Mouse (Mus musculus) monocyte, adult 5-6 weeks (primary cell): ENCODE measurements around the gene C1qtnf5. TPM values are rescaled to one million over a fixed set of nuclear protein-coding genes. Genes with fewer than 3 reads are reported as not detected.
"Not testable (repeated sequence)": the region's sequence is repeated elsewhere in the genome, so short reads cannot be mapped to it uniquely, and the experiment has no call there.

Source experiments
- ATAC-seq: fragments of 153-309, 156-312 bp; replicated peaks from 2 replicates; pipeline ENCODE4 v1.8.0; 2017; ENCODE audit warnings: mild to moderate bottlenecking; ENCODE audit not compliant: low TSS enrichment, insufficient number of reproducible peaks, severe bottlenecking, poor library complexity, low FRiP score
- total RNA-seq: library from RNA; stranded (forward); fragments of 200-1000, 200-491, 200-594 nt; gene quantifications from 3 replicates; pipeline ENCODE4 v1.2.3, GENCODE M21; 2017

Gene C1qtnf5
- total RNA-seq, 1 experiment from 2014 or later, result not detected

GRCm38 (mm10) chr9:44094737-44095136, 12.3 kb upstream of the C1qtnf5 start:
- ATAC-seq, result no peak

GRCm38 (mm10) chr9:44095781-44096180, 11.3 kb upstream of the C1qtnf5 start:
- no peak for ATAC-seq

DNA sequence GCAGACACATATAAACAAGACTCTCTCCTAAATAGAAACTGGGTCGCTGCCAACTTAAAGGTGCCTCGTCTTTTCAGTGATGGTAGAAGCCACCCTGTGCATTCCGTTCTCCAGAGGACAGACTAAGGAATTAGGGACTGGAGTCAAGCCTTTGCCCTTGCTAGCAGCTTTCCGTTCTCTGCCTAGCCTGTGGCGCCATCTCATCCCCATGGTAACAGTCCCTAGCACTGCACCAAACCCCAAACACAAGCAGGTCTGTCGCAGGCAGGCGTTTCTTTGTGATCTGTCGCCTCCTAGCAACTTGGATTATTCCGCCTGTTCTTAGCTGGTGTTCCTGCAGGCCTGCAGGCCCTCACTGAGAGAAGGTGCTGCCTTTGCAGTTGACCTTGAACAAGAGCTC, 10.5 kb upstream of the C1qtnf5 start:
- ATAC-seq, result no peak

- ATAC-seq, result no peak
These were observed 5.6 kb upstream of the C1qtnf5 start, which contains the start of gene Mfrp for GRCm38 (mm10) chr9:44101490-44101889. Gene Mfrp, plus strand, starts transcription at chr9:44101729.

DNA sequence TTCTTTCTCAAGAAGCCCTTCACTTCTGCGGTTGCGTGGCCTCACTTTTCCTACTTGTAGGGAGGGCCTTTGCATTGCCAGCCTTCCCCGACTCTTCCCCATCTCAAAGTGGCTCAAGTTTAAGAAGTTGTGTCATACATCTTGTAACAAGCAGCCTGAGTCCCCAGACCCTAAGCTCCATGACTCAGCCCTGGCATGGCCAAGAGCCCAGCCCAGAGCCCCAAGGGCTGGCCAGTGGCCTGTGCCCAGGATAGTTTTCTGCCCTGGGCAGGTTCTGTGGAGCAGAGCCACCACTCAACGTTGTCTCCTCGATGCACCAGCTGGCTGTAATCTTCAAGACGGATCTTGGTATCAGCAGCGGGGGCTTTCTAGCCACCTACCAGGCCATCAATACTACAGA, 2.2 kb upstream of the C1qtnf5 start:
- ATAC-seq, result no peak

DNA sequence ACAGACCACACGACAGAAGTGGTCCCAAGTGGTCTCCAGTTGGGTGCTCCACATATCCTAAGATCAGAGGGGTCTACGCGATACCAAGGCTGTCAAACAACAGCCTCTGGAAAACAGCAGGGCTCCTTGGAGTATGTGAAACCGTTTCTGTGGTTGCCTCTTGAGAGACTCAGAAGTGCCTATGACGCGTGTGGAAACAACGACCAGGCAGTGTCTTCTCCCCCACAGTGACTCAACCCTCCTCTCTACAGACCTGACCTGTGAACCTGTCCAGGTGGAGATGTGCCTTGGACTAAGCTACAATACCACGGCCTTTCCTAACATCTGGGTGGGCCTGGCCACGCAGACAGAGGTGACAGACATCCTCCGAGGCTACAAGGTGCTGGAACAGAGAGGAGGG, 1.3 kb upstream of the C1qtnf5 start:
- no peak for ATAC-seq

- ATAC-seq, result no peak
These were observed 863 bp upstream of the C1qtnf5 start for GRCm38 (mm10) chr9:44106182-44106581.

- ATAC-seq, result no peak
These were observed 449 bp upstream of the C1qtnf5 start for GRCm38 (mm10) chr9:44106596-44106995.

DNA sequence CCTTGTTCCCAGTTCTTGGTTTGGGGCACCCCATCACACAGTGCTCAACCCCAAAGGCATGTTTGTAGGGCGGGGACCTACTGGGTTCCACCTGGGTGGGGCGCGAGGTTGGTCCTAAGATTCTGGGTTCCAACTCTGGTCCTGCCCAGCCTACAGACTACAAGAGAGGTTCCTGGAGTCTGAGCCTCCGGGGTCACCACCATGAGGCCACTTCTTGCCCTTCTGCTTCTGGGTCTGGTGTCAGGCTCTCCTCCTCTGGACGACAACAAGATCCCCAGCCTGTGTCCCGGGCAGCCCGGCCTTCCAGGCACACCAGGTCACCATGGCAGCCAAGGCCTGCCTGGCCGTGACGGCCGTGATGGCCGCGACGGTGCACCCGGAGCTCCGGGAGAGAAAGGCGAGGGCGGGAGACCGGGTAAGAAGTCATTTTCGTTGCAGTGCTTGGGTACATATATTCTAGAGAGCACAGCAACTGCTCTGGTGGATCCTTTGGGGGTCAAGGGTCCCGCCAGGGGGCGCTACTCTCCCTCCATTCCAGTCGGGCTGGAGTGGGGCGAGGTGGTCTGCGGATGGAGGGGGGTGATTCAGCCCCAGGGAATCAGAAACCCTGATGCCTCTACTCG, 623 bp downstream of the C1qtnf5 start:
- ATAC-seq, result no peak

GRCm38 (mm10) chr9:44108269-44109055, 1.4 kb downstream of the C1qtnf5 start:
- no peak for ATAC-seq

GRCm38 (mm10) chr9:44109360-44110095, 2.5 kb downstream of the C1qtnf5 start:
- ATAC-seq, result peak; percentile 23; the same call in 1 of the 2 replicates

GRCm38 (mm10) chr9:44111909-44112308, 4.9 kb downstream of the C1qtnf5 start:
- ATAC-seq, result not testable (repeated sequence)

GRCm38 (mm10) chr9:44113105-44113789, 6.2 kb downstream of the C1qtnf5 start, which contains the start of the genes Gm49380 and Rnf26:
Gene Gm49380, minus strand, starts transcription at chr9:44113500.
Gene Rnf26, minus strand, starts transcription at chr9:44113517.
- peak; percentile 94 for ATAC-seq

DNA sequence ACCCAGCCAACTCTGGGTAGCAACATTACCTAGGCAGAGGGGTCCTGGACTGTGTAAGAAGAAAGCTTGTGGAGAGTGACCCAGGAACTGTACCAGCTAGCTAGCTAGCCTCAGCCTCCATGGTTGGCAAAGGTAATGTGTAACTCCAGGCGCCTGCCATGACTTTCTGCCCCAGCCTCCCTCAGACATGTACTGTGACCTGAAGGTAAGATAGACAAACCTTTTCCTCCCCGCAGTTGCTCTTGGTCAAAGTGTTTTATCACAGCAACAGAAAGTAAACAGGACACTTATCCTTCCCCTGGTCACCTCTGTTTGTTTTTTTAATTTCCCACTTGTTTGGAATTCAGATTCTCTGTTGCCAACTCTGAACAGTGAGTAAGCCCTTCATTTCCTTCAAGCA, 7.4 kb downstream of the C1qtnf5 start:
- no peak for ATAC-seq

DNA sequence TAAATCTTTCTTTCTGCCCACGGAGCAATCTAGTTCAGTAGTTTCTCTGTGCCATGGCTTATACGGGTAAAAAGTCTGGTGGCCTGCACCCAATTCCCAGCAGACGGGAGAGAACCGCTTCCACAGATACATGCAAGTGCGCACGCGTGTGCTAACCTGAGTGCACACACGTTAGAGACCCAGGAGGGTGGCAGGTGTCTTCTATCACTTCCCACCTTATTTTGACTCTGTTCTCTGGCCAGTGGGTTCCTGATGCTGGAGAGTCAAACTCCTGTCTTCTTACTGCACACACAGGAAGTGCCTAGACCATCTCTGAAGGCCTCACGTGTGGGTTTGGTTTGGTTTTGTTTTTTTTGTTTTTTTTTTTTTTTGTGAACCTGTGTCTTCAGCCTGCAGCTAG, 8.6 kb downstream of the C1qtnf5 start:
- ATAC-seq, result no peak

DNA sequence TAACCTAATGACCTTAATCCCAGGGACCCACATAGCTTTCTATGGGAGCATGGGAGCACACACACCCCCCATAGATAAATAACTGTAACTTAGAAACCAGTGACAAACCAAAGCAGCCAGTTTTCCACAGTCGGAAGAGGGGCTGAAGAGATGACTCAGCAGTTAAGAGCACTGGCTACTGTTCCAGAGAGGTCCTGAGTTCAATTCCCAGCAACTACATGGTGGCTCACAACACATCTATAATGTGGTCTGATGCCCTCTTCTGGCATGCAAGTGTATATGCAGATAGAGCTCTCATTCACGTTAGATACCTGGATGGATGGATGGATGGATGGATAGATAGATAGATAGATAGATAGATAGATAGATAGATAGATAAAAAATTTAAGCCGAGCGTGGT, 9.1 kb downstream of the C1qtnf5 start:
- ATAC-seq, result no peak

- peak; percentile 55; the same call in 1 of the 2 replicates for ATAC-seq
These were observed 12.0 kb downstream of the C1qtnf5 start for GRCm38 (mm10) chr9:44119011-44119410.

DNA sequence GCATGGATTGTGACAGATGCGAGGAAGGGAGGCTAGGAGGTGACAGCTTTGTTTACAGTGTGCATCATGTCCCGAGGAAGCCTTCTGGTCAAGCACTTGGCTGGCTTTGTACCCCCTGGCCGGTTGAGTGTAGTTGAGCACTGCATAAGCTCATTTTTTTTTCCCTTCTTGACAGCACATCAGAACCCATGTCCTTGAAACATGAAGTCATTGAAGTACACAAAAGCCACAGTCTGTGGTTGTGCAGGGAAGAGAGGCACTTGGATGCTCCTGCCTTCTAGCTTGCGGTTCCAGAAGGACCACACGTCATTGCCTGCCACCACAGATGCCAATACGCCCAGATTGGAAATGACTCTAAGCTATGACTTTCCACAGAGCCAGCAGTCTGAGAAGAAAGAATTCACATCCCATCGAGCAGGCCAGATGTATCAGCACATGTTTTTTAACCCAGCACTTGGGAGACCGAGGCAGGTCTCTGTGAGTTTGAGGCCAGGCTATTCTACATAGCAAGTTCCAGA, 13.0 kb downstream of the C1qtnf5 start:
- ATAC-seq, result no peak

GRCm38 (mm10) chr9:44124317-44124716, 17.3 kb downstream of the C1qtnf5 start:
- ATAC-seq, result no peak
